Mouse (Mus musculus): ENCODE measurements at regions not wholly inside any gene's neighbourhood (a gene's known extent, or its start where the extent isn't known, plus 50 kb on each side); places are given as distances from the start of the nearest gene placed in this dataset.

GRCm38 (mm10) chr6:51361611-51362180 is 70.8 kb upstream of the Nfe2l3 start:
- DNase-seq: no peak

- DNase-seq: peak; percentile 59 to 66
These were observed 69.8 kb upstream of the Nfe2l3 start for GRCm38 (mm10) chr6:51362475-51363226.

GRCm38 (mm10) chr6:51364776-51365175 is 67.7 kb upstream of the Nfe2l3 start:
- no peak for DNase-seq

- DNase-seq: no peak
These were observed 62.7 kb upstream of the Nfe2l3 start for GRCm38 (mm10) chr6:51369771-51370170.

GRCm38 (mm10) chr6:51372357-51372756 is 60.1 kb upstream of the Nfe2l3 start:
- no peak for DNase-seq

- no peak for DNase-seq
These were observed 54.0 kb upstream of the Nfe2l3 start for GRCm38 (mm10) chr6:51378436-51378835.

GRCm38 (mm10) chr6:51379074-51379473 is 53.4 kb upstream of the Nfe2l3 start:
- DNase-seq: no peak

- peak; percentile 55 to 61 for DNase-seq
These were observed 52.8 kb upstream of the Nfe2l3 start for GRCm38 (mm10) chr6:51379560-51380274.

- no peak for DNase-seq
These were observed 52.2 kb upstream of the Nfe2l3 start for GRCm38 (mm10) chr6:51380275-51380575.

GRCm38 (mm10) chr6:51381465-51381864 is 51.0 kb upstream of the Nfe2l3 start:
- DNase-seq: no peak

Small RNA genes lying in the stretch of these regions (microRNA-seq; reads per million reads assigned to microRNA genes)
- 62.4 to 113 reads per million in 2 experiments for gene Mir148a

All from layer of hippocampus, postnatal 36 days (tissue).